Mouse (Mus musculus): Measurements from ENCODE around the gene Gm5934. TPM values are rescaled to one million over a fixed set of nuclear protein-coding genes. Genes with fewer than 3 reads are reported as not detected.
"Not testable (repeated sequence)": the region's sequence is repeated elsewhere in the genome, so short reads cannot be mapped to it uniquely, and the experiment has no call there.

Gene Gm5934
- not detected in 2 replicates for total RNA-seq (2012; rRNA removed)

GRCm38 (mm10) chrX:24500660-24501059 is at the start of gene Gm5934:
TSS of gene Gm5934 (minus strand) at chrX:24500760.
- H3K4me3 ChIP-seq (ENCODE audit: insufficient read depth in 1 of 2, low read depth in 1 of 2, low read length in 2 of 2, poor library complexity in 1 of 2, severe bottlenecking in 1 of 2); in situ Hi-C loops (cut with MboI; ENCODE audit: low sequenced_read_pairs in 2 of 2, unreplicated experiment in 2 of 2); DNase-seq (ENCODE audit: low read depth, low spot score); H3K4me1 ChIP-seq (ENCODE audit: control insufficient read depth in 2 of 2, insufficient read depth in 2 of 2, low read length in 2 of 2, poor library complexity in 1 of 2); H3K9ac ChIP-seq (ENCODE audit: insufficient read depth, low read depth, low read length, poor library complexity, severe bottlenecking); H3K9me3 ChIP-seq (ENCODE audit: control insufficient read depth, insufficient read depth, low read depth, low read length); H3K27ac ChIP-seq (ENCODE audit: insufficient read depth, low read depth, low read length, poor library complexity, severe bottlenecking); H3K36me3 ChIP-seq (ENCODE audit: control insufficient read depth, insufficient read depth, low read length, poor library complexity, severe bottlenecking): not testable (repeated sequence)

Other genes starting within 250 kb of the Gm5934 start
- gene Gm4297, start 74.1 kb upstream of the Gm5934 start, total RNA-seq (2012; rRNA removed) = not detected in 2 replicates

All from ES-E14 (cell line).